Mouse (Mus musculus) limb, embryonic 14.5 days (tissue): ENCODE results near the gene Pecam1. TPM values are rescaled to one million over a fixed set of nuclear protein-coding genes. Genes with fewer than 3 reads are reported as not detected.

ENCODE experiments used
- ATAC-seq: fragments of 200-750 bp; cut with Nextera tagmentation; 2 replicates; pipeline ENCODE4 v1.8.0; 2017; ENCODE audit warnings: low read depth, moderate number of reproducible peaks, moderate TSS enrichment; ENCODE audit not compliant: low FRiP score
- DNase-seq: peaks from one replicate; pipeline ENCODE4 v3.0.0-alpha.2; 2015; ENCODE audit warnings: low spot score
- H3K27ac ChIP-seq: fragments of 300-500 bp; sonication (generic); replicated peaks from 2 replicates; pipeline ENCODE4 v1.5.1; 2014; ENCODE audit warnings: low read depth, mild to moderate bottlenecking, low read length, moderate library complexity, mixed read lengths
- H3K27me3 ChIP-seq: fragments of 300-500 bp; sonication (generic); 2 replicates; pipeline ENCODE4 v1.6.1; 2014; ENCODE audit warnings: low read length, mixed read lengths; ENCODE audit not compliant: control insufficient read depth, insufficient read depth
- H3K36me3 ChIP-seq: fragments of 300-500 bp; sonication (generic); 2 replicates; pipeline ENCODE4 v1.6.1; 2014; ENCODE audit warnings: mild to moderate bottlenecking, low read length, moderate library complexity, mixed read lengths; ENCODE audit not compliant: control insufficient read depth, insufficient read depth
- H3K4me1 ChIP-seq: fragments of 300-500 bp; sonication (generic); 2 replicates; pipeline ENCODE4 v1.6.1; 2014; ENCODE audit warnings: antibody characterized with exemption, low read length, mixed read lengths; ENCODE audit not compliant: control insufficient read depth, insufficient read depth
- H3K4me2 ChIP-seq: fragments of 300-500 bp; sonication (generic); replicated peaks from 2 replicates; pipeline ENCODE4 v1.6.1; 2014; ENCODE audit warnings: low read depth, mild to moderate bottlenecking, low read length, moderate library complexity; ENCODE audit not compliant: severe bottlenecking
- H3K4me3 ChIP-seq: fragments of 300-500 bp; sonication (generic); replicated peaks from 2 replicates; pipeline ENCODE4 v1.5.1; 2014; ENCODE audit warnings: low read length
- H3K9ac ChIP-seq: fragments of 300-500 bp; sonication (generic); 2 replicates; pipeline ENCODE4 v1.6.1; 2014; ENCODE audit warnings: mild to moderate bottlenecking, low read depth, low read length, moderate library complexity; ENCODE audit not compliant: severe bottlenecking
- H3K9me3 ChIP-seq: fragments of 300-500 bp; sonication (generic); 2 replicates; pipeline ENCODE4 v1.6.1; 2016; ENCODE audit warnings: low read length; ENCODE audit not compliant: control insufficient read depth
- POLR2A ChIP-seq: fragments of 200-500 bp; IDR thresholded peaks from 2 replicates; pipeline ENCODE4 v1.8.0; 2012; ENCODE audit warnings: inconsistent platforms, mild to moderate bottlenecking, moderate library complexity, borderline replicate concordance; ENCODE audit not compliant: insufficient read depth, insufficient read length; ENCODE audit errors: extremely low read depth
- WGBS: fragments of 180-500 bp; shearing (Covaris S2); extraction: QIAGEN DNeasy Blood & Tissue Kit; methylation state at CpG from one replicate; pipeline ENCODE4 v1.1.7; 2014; 5-methylcytosine and 5-hydroxymethylcytosine counted together
- polyA plus RNA-seq, 2 experiments: library from polyadenylated mRNA; depleted of rRNA in 1 of 2; stranded (reverse) in 1 of 2; unstranded in 1 of 2; fragments of >200 nt; fragmentation: Nextera tagmentation in 1 of 2; extraction: Ambion mirVana in 1 of 2; gene quantifications; 2 replicates each; pipeline versions ENCODE4 v1.2.1 to v1.2.3; 2012 to 2014

Gene Pecam1
- polyA plus RNA-seq, 2 experiments: 39.0 to 44.2 TPM

DNA sequence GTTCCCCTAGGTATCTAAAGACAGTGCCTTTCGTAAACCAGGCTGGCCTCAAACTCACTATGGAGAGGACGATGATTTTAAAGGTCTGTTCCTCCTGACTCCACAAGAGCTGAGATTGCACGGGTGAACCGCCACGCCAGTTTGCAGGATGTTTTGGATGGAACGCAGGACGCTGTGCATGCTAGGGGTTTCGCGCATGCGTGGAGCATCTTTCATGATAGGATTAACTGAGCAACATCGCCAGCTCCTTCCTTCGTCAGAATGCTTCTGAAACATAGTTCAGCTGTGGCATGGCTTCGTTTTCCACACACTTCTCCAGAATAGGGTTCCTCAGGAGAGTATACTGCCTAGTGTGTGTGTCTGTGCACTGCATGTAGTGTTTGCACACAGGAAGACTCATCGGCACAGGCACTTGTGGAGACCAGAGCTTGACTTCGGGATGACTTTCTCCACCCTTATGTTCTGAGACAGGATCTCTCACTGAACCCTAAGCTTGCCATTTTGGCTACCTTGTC is 26.8 kb downstream of the Pecam1 start:
- ATAC-seq (no peak), DNase-seq (no peak)
- Histone ChIP-seq H3K27ac (no peak overlapping the region), H3K9me3 (no peaks in the 10 kb centered on the region), H3K4me3 (no peak overlapping the region), H3K36me3 (no peaks in the 10 kb centered on the region), H3K9ac (no peak overlapping the region), H3K4me1 (peaks cover 5% of the 10 kb centered on the region; the same call in 1 of the 2 replicates), H3K4me2 (no peak overlapping the region), H3K27me3 (no peaks in the 10 kb centered on the region)
- 79% methylated on average over 15 of the region's 15 CpGs for whole genome bisulfite sequencing
- no peak for TF ChIP-seq POLR2A

DNA sequence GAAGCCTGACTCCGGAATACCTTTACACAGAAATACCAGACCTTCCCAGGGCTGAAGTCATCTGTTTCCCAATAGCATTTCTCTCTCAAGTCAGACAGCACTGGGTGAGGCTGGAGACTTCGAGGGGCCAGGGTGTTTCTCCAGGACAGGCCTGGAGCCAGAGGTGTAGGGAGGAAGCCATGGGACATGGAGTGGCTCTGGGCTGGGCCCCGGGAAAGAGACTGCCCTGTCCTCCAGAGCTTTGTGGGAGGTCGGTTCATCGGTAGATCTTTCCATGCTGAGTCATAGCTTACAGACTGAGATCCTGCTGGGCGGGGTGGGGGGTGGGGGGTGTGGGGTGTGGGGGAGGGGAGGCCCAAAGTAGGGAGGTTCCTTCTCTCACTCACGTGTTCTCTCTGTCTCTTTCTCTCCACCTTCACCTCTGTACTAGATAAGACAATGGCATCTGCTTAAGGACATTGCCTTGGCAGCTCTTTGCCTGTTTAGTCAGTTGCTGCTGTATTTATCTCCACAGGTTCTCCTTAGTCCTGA is 27.5 kb downstream of the Pecam1 start:
- Histone ChIP-seq H3K4me3 (no peak overlapping the region), H3K9ac (no peak overlapping the region), H3K4me1 (no peaks in the 10 kb centered on the region; the same call in 1 of the 2 replicates), H3K27ac (no peak overlapping the region), H3K36me3 (no peaks in the 10 kb centered on the region), H3K4me2 (no peak overlapping the region), H3K27me3 (no peaks in the 10 kb centered on the region), H3K9me3 (no peaks in the 10 kb centered on the region)
- WGBS: 24% methylated on average over 6 of the region's 7 CpGs
- DNase-seq: peak; percentile 24
- ATAC-seq: no peak
- TF ChIP-seq POLR2A: no peak

DNA sequence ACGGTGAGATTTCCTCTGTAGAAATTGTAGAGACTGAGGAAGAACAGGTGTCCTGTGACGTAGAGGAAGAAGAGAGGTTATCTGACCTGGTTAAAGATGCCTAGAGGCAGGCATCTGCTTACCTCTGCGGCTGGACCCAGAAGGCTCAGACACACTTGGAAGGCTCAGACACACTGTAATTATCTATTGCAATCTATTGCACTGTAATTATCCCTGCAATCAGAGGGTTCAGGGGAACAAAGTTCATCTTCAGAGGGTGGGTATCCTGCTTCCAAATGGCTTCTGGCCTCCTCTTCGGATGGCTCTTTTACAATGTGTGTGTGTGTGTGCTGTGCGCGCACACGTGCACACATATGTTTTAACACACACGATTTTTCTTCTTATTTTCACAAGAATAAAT is 30.0 kb downstream of the Pecam1 start:
- 81% methylated on average over 8 of the region's 8 CpGs for WGBS
- Histone ChIP-seq H3K9me3 (no peaks in the 10 kb centered on the region), H3K36me3 (no peaks in the 10 kb centered on the region), H3K27me3 (no peaks in the 10 kb centered on the region), H3K4me3 (no peak overlapping the region), H3K27ac (no peak overlapping the region), H3K4me1 (no peaks in the 10 kb centered on the region), H3K9ac (no peak overlapping the region), H3K4me2 (no peak overlapping the region)
- no peak for DNase-seq
- ATAC-seq: no peak
- no peak for TF ChIP-seq POLR2A

DNA sequence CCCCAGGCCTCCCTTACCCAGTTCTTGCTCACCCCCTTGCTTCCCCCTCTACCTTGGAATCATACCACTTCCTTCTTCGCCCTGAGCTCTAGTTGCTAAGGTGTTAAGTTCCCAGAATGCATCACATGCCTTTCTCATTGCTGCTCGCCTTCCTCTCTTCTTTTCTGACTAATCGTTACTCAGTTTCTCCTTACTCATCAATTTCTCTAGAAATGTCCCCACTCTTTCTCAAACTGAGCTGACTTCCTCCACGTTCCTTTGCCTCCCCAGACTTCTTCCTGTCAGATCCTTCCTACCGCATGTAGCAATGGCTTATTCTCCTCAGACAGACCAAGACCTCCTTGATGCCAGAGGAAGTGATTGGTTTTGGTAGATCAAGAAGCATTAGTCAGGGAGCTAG is 33.9 kb downstream of the Pecam1 start:
- TF ChIP-seq POLR2A: no peak
- no peaks in the 10 kb centered on the region for H3K27me3 ChIP-seq
- no peaks in the 10 kb centered on the region for H3K36me3 ChIP-seq
- H3K9me3 ChIP-seq: no peaks in the 10 kb centered on the region
- H3K4me2 ChIP-seq: no peak overlapping the region
- no peak overlapping the region for H3K9ac ChIP-seq
- no peak for DNase-seq
- 73% methylated on average over 5 of the region's 5 CpGs for whole genome bisulfite sequencing
- no peak for ATAC-seq
- no peak overlapping the region for H3K4me3 ChIP-seq
- H3K4me1 ChIP-seq: no peaks in the 10 kb centered on the region
- no peak overlapping the region for H3K27ac ChIP-seq

DNA sequence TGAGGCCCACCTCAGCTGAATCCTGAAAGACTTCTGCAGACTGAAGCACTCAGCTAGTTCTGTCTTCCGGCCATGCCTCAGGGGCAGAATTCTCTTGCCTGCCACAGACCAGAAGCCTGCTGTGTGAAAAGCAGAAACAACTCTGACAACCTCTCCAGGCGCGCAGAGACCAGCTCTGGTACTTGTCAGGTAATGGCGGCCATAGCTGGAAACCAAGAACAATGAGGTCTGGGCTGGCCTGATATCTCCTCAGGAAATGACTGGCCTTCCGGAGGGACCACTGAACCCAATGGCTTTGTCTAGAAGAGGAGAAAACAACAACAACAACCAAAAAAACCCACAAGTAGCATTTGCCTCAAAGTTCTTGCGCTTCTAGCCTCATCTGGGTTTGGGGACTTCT is 35.4 kb downstream of the Pecam1 start:
- H3K4me2 ChIP-seq: no peak overlapping the region
- peak overlapping the region; percentile 67; the same call in 1 of the 2 replicates for H3K27ac ChIP-seq
- TF ChIP-seq POLR2A: no peak
- H3K27me3 ChIP-seq: no peaks in the 10 kb centered on the region
- H3K9ac ChIP-seq: peak overlapping the region; percentile 12; the same call in 1 of the 2 replicates
- H3K36me3 ChIP-seq: no peaks in the 10 kb centered on the region
- H3K9me3 ChIP-seq: no peaks in the 10 kb centered on the region
- WGBS: 76% methylated on average over 6 of the region's 6 CpGs
- H3K4me1 ChIP-seq: no peaks in the 10 kb centered on the region
- no peak for DNase-seq
- no peak overlapping the region for H3K4me3 ChIP-seq
- ATAC-seq: no peak
